Comparison of ENCODE assay signal across 8 mouse cellular contexts in genomic region chr9:77544354-77545067, GRCm38 (mm10). TPM values are rescaled to one million over a fixed set of nuclear protein-coding genes. Genes with fewer than 3 reads are reported as not detected.
A peak's percentile ranks its signal among the peaks of the same experiment; 100 is the strongest.
DNase-seq lines count a peak whose midpoint lies in the region; ATAC-seq and TF ChIP-seq lines count a peak whose summit lies in the region.

Gene Lrrc1, minus strand, starts transcription at chr9:77544870.

- H3K4me2 ChIP-seq in heart, embryonic 13.5 days, result peak within 1 kb of the TSS; percentile 98
- H3K4me2 ChIP-seq in liver, embryonic 12.5 days, result peak within 1 kb of the TSS; percentile 97
- peak within 1 kb of the TSS; percentile 98 for H3K4me2 ChIP-seq in neural tube, embryonic 11.5 days (ENCODE audit: low read depth)
- H3K4me2 ChIP-seq in stomach, postnatal 0 days (replicated peaks; ENCODE audit: low read depth), result peak within 1 kb of the TSS; percentile 91

- ATAC-seq in erythroid progenitor cell, adult 5-6 weeks (replicated peaks; ENCODE audit: low FRiP score, poor library complexity, severe bottlenecking), result peak; percentile 77; the same call in 1 of the 2 replicates
- ATAC-seq in heart, embryonic 13.5 days (ENCODE audit: extremely low read depth, insufficient number of reproducible peaks, low FRiP score, low TSS enrichment), result peak; percentile 72; the same call in 1 of the 2 replicates
- peak; percentile 84 for ATAC-seq in liver, embryonic 12.5 days
- ATAC-seq in neural tube, embryonic 11.5 days (ENCODE audit: insufficient read depth, low FRiP score, low TSS enrichment), result peak; percentile 93
- peak; percentile 86 for ATAC-seq in stomach, postnatal 0 days (ENCODE audit: low FRiP score, low TSS enrichment)

- H3K27me3 ChIP-seq in heart, embryonic 13.5 days (replicated peaks), result no peaks in the 10 kb centered on the region
- H3K27me3 ChIP-seq in liver, embryonic 12.5 days (replicated peaks), result peaks cover 24% of the 10 kb centered on the region
- no peaks in the 10 kb centered on the region for H3K27me3 ChIP-seq in neural tube, embryonic 11.5 days (ENCODE audit: control insufficient read depth, insufficient read depth, low read length)
- no peaks in the 10 kb centered on the region for H3K27me3 ChIP-seq in stomach, postnatal 0 days (ENCODE audit: control insufficient read depth, insufficient read depth, low read length)

- under 1% methylated on average over 68 of the region's 88 CpGs for WGBS in heart, embryonic 13.5 days
- WGBS in liver, embryonic 12.5 days (ENCODE audit: insufficient replicate concordance), result under 1% methylated on average over 88 of the region's 88 CpGs
- under 1% methylated on average over 66 of the region's 88 CpGs for WGBS in neural tube, embryonic 11.5 days
- under 1% methylated on average over 80 of the region's 88 CpGs for WGBS in stomach, postnatal 0 days

- peaks cover 25% of the 10 kb centered on the region for H3K4me1 ChIP-seq in heart, embryonic 13.5 days
- peaks cover 22% of the 10 kb centered on the region for H3K4me1 ChIP-seq in liver, embryonic 12.5 days
- peaks cover 9% of the 10 kb centered on the region for H3K4me1 ChIP-seq in neural tube, embryonic 11.5 days (ENCODE audit: control insufficient read depth, insufficient read depth, low read length)
- H3K4me1 ChIP-seq in stomach, postnatal 0 days (replicated peaks; ENCODE audit: control insufficient read depth, insufficient read depth), result 0 out of 2 replicates have a peak, but pooled peaks cover 4% of the 10 kb centered on the region

- 0 out of 2 replicates have a peak, but pooled peaks have one; percentile 9 for TF ChIP-seq CTCF in stomach, postnatal 0 days (IDR thresholded peaks at IDR 0.05; ENCODE audit: low read depth)

- H3K4me3 ChIP-seq in heart, embryonic 13.5 days, result peak within 1 kb of the TSS; percentile 93
- H3K4me3 ChIP-seq in liver, embryonic 12.5 days, result peak within 1 kb of the TSS; percentile 73
- H3K4me3 ChIP-seq in neural tube, embryonic 11.5 days (ENCODE audit: low read depth, low read length), result peak within 1 kb of the TSS; percentile 64
- H3K4me3 ChIP-seq in stomach, postnatal 0 days (ENCODE audit: low read depth, low read length), result peak within 1 kb of the TSS; percentile 78

- no peaks in the 10 kb centered on the region for H3K9me3 ChIP-seq in heart, embryonic 13.5 days
- no peaks in the 10 kb centered on the region for H3K9me3 ChIP-seq in liver, embryonic 12.5 days (replicated peaks)
- no peaks in the 10 kb centered on the region for H3K9me3 ChIP-seq in neural tube, embryonic 11.5 days (ENCODE audit: control insufficient read depth, low read length)
- no peaks in the 10 kb centered on the region for H3K9me3 ChIP-seq in stomach, postnatal 0 days (ENCODE audit: control insufficient read depth, low read length)

- H3K27ac ChIP-seq in heart, embryonic 13.5 days (replicated peaks), result peak within 1 kb of the TSS; percentile 82
- peak within 1 kb of the TSS; percentile 33; the same call in 1 of the 2 replicates for H3K27ac ChIP-seq in liver, embryonic 12.5 days
- 0 out of 2 replicates have a peak within 1 kb of the TSS, but pooled peaks have one; percentile 39 for H3K27ac ChIP-seq in neural tube, embryonic 11.5 days (ENCODE audit: low read depth, low read length)
- peak within 1 kb of the TSS; percentile 90 for H3K27ac ChIP-seq in stomach, postnatal 0 days (replicated peaks)

- TF ChIP-seq EP300 in stomach, postnatal 0 days (optimal IDR thresholded peaks at IDR 0.05), result no peak

- DNase-seq in CD4-positive helper T cell, adult 2 months (ENCODE audit: low read depth, low spot score), result peak; percentile 93
- peak; percentile 70 for DNase-seq in brain, embryonic 18.5 days (ENCODE audit: low read depth, low spot score)
- DNase-seq in kidney, postnatal 10 days, result peak; percentile 94
- DNase-seq in neural tube, embryonic 11.5 days (ENCODE audit: low spot score), result peak; percentile 94
- peak; percentile 90 for DNase-seq in stomach, postnatal 0 days (ENCODE audit: low spot score)

- H3K36me3 ChIP-seq in heart, embryonic 13.5 days, result no peaks in the 10 kb centered on the region
- no peaks in the 10 kb centered on the region for H3K36me3 ChIP-seq in liver, embryonic 12.5 days
- H3K36me3 ChIP-seq in neural tube, embryonic 11.5 days (ENCODE audit: control insufficient read depth, insufficient read depth, low read length), result no peaks in the 10 kb centered on the region
- no peaks in the 10 kb centered on the region for H3K36me3 ChIP-seq in stomach, postnatal 0 days (ENCODE audit: control insufficient read depth, insufficient read depth, low read length)

- peak within 1 kb of the TSS; percentile 92 for H3K9ac ChIP-seq in heart, embryonic 13.5 days
- peak within 1 kb of the TSS; percentile 75 for H3K9ac ChIP-seq in liver, embryonic 12.5 days
- H3K9ac ChIP-seq in neural tube, embryonic 11.5 days (ENCODE audit: low read length), result peak within 1 kb of the TSS; percentile 67
- H3K9ac ChIP-seq in stomach, postnatal 0 days (ENCODE audit: low read length), result peak within 1 kb of the TSS; percentile 80

RNA-seq across cellular contexts. Expression of gene Lrrc1, which starts in this region (rescaled TPM):
- total RNA-seq in erythroid progenitor cell, adult 5-6 weeks (2015; ENCODE audit: low replicate concordance), result 5.0 and 6.5 TPM in 2 replicates
- total RNA-seq in erythroid progenitor cell, adult 5-6 weeks (2017; ENCODE audit: low replicate concordance), result 2.3 and 2.8 TPM in 2 replicates
- polyA plus RNA-seq in heart, embryonic 13.5 days (2015; fragmentation: Nextera tagmentation; extraction: Ambion mirVana), result 12.6 and 13.0 TPM in 2 replicates
- polyA plus RNA-seq in liver, embryonic 12.5 days (2016; fragmentation: Nextera tagmentation; extraction: Ambion mirVana), result 4.0 and 4.4 TPM in 2 replicates
- polyA plus RNA-seq in neural tube, embryonic 11.5 days (2014; fragmentation: Nextera tagmentation; extraction: Ambion mirVana), result 7.2 and 7.4 TPM in 2 replicates
- 14.9 and 16.2 TPM in 2 replicates for polyA plus RNA-seq in stomach, postnatal 0 days (2015; fragmentation: Nextera tagmentation; extraction: Ambion mirVana)

Comparison
In these comparisons a context has a peak if more than half of its experiments do, and no peak if none do; other contexts are left out.
1. Peak in every context shown above with its lines: DNase-seq, ATAC-seq, H3K4me3 ChIP-seq and H3K27ac ChIP-seq.
2. H3K27ac ChIP-seq: peak in every context shown above with its lines; median percentile 90 in stomach, postnatal 0 days; 82 in heart, embryonic 13.5 days; 39 in neural tube, embryonic 11.5 days; 33 in liver, embryonic 12.5 days.